Mouse (Mus musculus) kidney, adult 8-10 months (tissue): Measurements from ENCODE around the gene Abtb1.

ENCODE experiments used
- DNase-seq, 2 experiments: peaks; one replicate each; pipeline ENCODE4 v3.0.0; 2022

Abtb1 gene

DNA sequence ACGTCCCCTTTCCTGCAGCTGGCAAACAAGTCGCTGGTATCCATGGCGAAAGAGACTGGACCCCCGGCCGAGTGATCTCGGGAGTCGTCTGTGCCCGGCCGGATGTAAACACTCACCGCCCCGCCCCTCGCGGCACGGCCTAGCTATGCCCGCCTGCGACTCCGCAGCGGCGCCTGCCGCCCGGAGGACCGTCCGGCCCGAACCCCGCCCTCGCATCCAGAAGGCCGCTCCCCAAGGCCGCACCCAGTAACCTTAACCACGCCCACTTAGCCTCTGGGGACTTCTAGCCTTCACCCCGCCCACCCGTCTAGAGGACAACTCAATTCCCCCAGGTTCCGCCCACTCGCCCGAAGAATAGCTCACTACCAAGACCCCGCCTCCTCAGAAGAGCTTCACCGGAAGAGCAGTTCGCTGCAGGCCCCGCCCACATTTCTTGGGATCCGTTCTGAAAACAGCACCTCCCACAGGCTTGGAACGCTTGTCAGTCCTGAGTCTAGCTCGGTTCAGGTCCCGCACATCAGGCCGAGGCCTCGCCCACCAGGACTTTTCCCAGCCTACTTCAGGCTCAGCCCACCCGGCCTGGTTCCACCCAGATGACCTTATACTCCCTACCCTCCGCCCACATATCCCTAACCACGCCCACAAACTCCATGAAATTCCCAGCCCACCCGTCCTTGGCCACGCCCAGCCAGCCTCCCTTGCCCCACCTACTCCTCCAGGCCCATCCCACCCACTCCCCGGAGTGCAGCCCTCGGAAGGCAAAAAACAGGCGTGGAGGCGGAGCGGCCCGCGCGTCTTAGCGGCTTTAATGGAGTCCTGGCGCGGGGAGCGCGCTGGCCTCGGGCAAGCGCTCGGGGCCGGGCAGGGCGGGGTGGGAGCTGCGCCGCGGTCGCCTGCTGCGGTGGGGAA is at the start of gene Abtb1:
TSS of gene Abtb1 (minus strand) at position 204 of the 909 bp plus-strand sequence.
- peak; percentile 100 for DNase-seq

GRCm38 (mm10) chr6:88890832-88891231 is 49.0 kb upstream of the Abtb1 start:
- no peak for DNase-seq

DNA sequence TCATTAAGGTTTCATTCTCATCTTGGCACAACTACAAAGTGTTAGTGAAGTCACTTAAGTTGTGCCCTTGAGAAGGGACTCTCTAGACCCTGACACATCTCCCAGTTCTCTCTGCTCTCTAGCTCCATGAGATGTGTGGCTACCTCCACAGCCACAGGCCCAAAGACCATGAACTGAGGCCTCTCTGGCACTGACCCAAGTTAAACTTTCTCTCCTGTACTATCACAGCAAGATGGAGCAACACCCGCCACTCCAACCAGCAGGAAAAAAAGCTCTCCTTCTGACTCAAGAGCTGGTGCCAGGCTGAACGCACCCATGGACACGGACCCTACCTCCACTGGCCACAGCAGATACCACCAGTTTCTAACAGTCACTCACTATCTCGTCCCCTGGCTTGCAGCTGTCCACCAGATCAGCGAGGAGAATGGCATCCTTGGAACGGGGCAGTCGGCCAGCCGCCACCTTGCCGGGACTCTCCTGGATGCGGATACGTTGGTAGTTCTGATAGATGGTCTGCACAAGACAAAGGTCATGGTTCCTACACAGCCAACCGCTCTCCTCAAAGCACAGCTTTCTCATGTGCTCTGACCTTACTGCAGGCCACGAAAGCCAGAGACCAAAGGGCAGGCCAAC is 47.7 kb upstream of the Abtb1 start:
- no peak for DNase-seq

DNA sequence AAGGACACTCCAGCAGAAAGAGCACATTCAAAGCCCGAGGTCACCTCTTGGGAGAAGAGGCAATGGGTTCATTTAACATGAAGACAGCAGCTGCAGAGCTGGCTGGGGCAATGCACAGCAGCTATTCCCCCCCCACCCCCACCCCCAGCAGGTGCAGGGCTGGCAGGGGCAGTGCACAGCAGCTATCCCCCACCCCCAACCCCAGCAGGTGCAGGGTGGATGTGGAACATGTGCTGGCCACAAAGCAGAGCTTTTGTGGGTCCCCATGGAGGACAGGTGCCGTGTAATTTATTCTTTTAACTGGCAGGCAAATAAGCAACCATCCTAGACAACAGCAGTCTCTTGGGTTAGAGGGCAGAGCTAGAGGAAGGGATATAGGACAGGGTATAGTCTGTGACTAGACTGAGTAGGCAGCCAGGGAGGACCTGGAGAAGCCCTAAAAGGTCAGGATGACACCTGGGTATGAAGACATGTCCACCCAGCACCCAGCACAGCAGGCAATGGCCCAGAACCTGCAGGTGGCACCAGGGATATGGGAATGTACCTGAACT is 44.7 kb upstream of the Abtb1 start:
- no peak for DNase-seq

DNA sequence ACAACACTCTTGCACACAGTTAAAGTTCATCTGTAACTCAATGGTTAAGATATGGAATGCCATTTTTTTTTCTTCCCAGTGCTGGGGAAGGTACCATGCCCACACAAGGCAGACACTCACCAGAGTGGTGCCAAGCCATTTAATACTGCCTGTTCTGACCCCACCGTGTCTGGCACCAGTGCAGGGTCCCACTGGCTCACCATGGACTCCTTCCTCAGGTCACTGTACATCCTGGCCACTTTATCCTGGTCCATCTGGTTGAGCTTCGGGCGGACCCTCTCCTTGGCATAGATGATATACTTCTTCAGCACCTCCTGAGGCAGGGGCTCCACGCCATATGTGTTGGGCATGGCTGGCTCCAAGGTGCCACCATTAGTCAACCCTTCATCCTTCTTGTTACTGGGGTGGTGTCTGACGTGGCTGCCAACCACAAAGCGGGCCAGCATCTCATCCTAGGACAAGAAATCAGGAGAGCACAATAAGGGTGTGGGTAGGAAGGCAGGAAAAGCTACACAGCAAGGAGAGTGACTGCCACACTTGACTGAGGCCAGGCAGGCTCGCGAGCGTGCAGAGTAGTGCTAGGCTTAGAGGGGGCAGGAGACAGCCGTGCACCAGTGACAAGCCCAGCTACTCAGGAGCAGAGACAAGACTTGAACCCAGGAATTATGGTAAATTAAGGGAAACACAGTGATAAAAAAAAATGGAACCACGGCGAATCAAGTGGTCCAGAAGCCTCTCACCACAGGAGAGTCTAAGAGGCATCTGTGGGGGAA is 44.0 kb upstream of the Abtb1 start:
- DNase-seq = no peak

GRCm38 (mm10) chr6:88884690-88885089 is 42.9 kb upstream of the Abtb1 start:
- DNase-seq = no peak

DNA sequence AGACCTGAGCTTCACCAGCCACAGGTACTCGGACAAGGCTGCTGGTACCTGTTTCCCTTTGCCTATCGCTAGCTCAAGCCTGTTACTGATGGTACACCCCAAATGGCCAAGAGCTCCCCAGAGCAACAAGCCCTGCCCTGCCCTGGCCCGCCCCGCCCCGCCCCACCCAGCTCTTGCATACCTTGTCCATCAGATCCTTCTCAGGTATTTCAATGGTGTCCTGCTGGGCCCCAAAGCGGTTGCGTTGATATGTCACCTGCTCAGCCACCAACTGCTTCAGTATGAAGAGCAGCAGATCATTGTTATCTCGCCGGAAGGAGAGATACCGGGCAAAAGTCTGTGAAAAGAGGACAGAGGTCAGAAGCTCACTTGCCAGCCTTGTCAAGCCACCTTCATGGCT is 42.4 kb upstream of the Abtb1 start:
- DNase-seq = no peak

GRCm38 (mm10) chr6:88881334-88881733 is 39.5 kb upstream of the Abtb1 start:
- DNase-seq = no peak

GRCm38 (mm10) chr6:88879471-88879870 is 37.7 kb upstream of the Abtb1 start:
- DNase-seq = no peak

DNA sequence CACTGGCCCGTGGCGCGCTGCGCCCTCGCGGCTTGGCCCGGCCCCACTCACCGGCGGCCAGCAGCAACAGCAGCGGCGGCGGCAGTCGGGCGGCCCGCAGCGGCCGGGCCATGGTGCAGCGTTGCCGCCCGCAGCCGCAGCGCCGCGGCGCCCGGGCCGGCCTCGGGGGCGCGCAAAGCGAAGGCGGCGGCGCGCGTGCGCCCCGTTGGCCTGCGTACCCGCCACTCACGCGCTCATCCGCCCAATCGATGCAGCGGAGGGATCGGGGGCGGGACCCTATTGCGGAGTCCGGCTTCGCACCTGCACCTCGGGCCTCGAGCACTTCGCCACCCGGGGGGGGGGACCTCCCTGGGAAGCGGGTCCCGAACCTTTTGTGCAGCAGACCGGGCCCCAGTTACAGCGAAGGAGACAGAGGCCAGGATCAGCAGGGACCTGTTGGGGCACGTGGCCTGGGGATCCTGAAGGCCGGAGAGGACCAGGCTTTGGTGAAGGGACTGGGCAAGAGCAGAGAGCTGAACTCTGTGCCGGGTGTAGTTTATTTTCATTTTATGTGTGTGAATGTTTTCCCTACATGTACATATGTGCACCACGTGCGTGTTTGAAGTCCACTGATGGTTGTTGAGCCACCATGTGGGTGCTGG is 33.2 kb upstream of the Abtb1 start, which contains the start of gene Podxl2:
TSS of gene Podxl2 (minus strand) at position 177 of the 641 bp plus-strand sequence.
- no peak for DNase-seq

- no peak for DNase-seq
These were observed 32.4 kb upstream of the Abtb1 start for GRCm38 (mm10) chr6:88873965-88874867.

DNA sequence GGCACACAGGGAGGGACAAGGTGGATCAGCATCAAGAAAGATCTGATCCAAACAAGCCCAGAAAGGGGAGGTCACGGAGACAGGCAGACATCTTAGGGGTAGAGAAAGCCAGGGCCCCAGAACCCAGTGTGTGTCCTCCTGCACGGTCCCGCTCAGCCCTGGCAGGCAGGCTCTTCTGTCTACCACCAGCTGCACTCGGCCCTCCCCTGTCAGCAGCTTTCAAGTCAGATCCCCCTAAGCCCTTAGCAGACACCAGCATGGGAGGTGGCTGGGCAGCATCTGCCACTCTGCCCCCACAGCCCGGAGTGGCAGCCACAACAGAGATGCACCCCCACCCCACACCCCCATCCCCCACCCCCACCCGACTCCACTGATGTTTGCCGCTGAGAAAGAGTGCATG is 31.0 kb upstream of the Abtb1 start:
- no peak for DNase-seq

DNA sequence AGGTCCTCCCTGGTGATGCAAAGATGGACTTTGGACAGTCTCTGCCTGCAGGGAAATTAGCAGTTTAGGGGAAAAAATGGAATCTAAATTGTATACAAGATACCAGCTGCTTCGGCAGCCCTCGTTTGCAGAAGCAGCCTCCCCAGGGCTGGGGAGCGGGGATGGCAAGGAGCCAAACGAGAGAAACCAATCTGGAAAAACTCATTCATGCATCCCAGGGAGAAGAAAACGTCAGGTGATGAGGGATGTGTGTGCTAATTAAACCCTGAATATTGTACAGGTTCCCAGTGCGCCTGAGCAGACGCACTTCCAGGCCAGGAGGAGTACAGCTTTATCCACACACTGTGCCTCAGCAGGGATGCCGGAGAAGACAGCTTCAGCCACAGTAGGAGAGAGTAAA is 29.8 kb upstream of the Abtb1 start:
- DNase-seq = no peak

- no peak for DNase-seq
These were observed 28.8 kb upstream of the Abtb1 start for GRCm38 (mm10) chr6:88870594-88870993.

GRCm38 (mm10) chr6:88869459-88869858 is 27.7 kb upstream of the Abtb1 start:
- DNase-seq = no peak

DNA sequence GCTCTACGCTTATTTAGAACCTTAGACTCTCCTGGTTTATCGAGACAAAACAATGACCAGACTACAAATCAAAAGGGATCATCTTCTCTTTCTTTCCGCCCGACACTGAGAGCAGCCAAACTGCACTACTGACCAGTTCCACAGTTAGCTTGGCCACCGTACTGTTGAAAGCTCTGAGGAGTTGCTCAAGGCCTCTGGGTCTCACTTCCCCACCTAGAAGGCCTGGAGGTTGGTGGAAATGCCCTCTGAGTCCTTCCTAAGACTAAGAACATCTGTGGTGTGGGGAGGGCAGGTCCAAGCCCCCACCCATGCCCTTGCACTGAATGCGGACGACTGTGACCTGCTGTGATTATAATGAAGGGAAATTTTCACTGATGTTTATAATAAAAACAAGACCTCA is 23.9 kb upstream of the Abtb1 start:
- no peak for DNase-seq

DNA sequence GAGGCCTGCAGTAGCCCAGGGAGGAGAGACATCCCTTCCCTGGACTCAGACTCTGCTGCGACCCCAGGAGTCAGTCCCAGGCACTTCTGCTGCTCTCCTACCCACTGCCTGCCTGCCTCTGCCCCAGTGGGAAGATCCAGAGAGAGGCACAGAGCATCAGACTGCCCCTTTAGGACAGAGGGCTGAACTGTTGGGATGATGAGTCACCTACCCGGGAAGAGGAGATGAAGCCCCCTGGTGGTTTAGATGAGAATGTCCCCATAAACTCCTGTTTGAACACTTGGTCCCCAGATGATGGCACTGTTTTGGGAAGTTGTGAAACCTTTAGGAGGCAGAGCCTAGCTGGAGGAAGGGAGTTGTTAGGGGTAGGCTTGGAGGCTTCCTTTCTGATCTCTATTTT is 19.1 kb upstream of the Abtb1 start:
- no peak for DNase-seq

DNA sequence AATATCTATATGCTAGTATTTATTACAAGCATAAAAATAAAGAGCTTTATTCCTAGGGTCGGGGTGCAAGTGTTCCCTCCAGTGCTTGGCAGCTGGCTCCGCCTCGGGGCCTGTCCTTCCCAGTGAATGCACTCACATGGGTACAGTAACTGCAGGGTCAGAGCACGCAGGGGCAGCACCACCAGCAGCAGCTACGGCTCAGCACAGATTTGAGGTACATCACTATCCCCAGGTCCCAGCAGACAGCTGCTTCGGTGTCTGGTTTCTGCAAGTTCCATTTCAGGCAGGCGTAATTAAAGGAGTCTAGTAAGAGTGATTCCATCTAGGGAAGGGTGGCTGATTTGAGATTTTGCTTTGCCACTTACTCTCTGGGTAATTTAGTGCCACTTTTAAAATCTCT is 16.6 kb upstream of the Abtb1 start:
- DNase-seq = no peak

- no peak for DNase-seq
These were observed 16.0 kb upstream of the Abtb1 start for GRCm38 (mm10) chr6:88857830-88858229.

DNA sequence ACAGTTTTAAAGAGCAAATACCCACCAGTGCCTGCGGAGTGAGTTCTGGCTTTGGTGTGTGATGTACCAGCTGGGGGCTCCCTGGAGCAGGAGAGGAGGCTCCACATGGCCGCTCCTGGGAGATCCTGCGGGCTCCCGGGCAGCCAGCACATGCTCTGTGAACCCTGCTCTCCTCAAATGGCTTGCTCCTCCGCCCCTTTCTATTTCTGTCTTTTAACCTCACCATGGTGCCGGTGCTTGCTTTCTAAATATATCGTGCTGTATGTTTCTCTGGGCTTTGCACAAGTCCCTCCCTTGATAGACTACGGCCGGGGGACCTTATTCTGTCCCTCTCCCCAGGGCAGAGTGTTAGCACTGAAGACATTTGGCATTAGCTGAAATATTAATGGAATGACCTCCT is 15.5 kb upstream of the Abtb1 start:
- DNase-seq = peak; percentile 58 to 61

DNA sequence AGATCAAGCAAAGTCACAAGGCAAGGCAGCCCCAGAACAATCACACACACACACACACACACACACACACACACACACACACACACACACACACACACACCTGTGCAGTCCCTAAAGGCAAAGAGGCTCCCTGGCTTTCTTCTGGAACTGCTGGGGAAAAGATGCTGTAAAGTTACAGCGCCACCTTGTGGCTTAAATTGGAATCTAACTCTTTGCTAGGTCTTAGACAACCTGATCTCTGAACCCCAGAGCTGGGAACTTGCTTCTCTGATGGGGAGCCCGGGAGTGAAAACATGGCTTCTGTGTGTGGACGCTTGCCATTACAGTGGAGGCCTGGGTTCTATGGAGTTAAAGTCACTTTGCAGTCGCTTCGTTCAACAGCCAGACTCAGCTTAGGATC is 13.9 kb upstream of the Abtb1 start:
- peak; percentile 51 to 66 for DNase-seq

- no peak for DNase-seq
These were observed 12.7 kb upstream of the Abtb1 start for GRCm38 (mm10) chr6:88854509-88854908.
